Mouse (Mus musculus) neural tube, embryonic 15.5 days (tissue): ENCODE measurements around the gene Fndc1. TPM values are rescaled to one million over a fixed set of nuclear protein-coding genes. Genes with fewer than 3 reads are reported as not detected.

ENCODE experiments used
- ATAC-seq: fragments of 200-750 bp; cut with Nextera tagmentation; 2 replicates; pipeline ENCODE4 v1.8.0; 2017; ENCODE audit warnings: mild to moderate bottlenecking, moderate TSS enrichment, moderate library complexity; ENCODE audit not compliant: low FRiP score
- H3K27ac ChIP-seq: fragments of 300-500 bp; sonication (generic); replicated peaks from 2 replicates; pipeline ENCODE4 v1.5.1; 2015; ENCODE audit warnings: mild to moderate bottlenecking, inconsistent platforms
- H3K27me3 ChIP-seq: fragments of 300-500 bp; sonication (generic); replicated peaks from 2 replicates; pipeline ENCODE4 v1.6.1; 2015; ENCODE audit warnings: inconsistent platforms
- H3K36me3 ChIP-seq: fragments of 300-500 bp; sonication (generic); 2 replicates; pipeline ENCODE4 v1.6.1; 2015; ENCODE audit warnings: inconsistent platforms
- H3K4me1 ChIP-seq: fragments of 300-500 bp; sonication (generic); 2 replicates; pipeline ENCODE4 v1.6.1; 2015; ENCODE audit warnings: inconsistent platforms
- H3K4me2 ChIP-seq: fragments of 300-500 bp; sonication (generic); 2 replicates; pipeline ENCODE4 v1.6.1; 2015; ENCODE audit warnings: inconsistent platforms, mild to moderate bottlenecking, moderate library complexity
- H3K4me3 ChIP-seq: fragments of 300-500 bp; sonication (generic); replicated peaks from 2 replicates; pipeline ENCODE4 v1.5.1; 2015; ENCODE audit warnings: mild to moderate bottlenecking, inconsistent platforms
- H3K9ac ChIP-seq: fragments of 300-500 bp; sonication (generic); replicated peaks from 2 replicates; pipeline ENCODE4 v1.6.1; 2015; ENCODE audit warnings: mild to moderate bottlenecking, inconsistent platforms
- H3K9me3 ChIP-seq: fragments of 300-500 bp; sonication (generic); replicated peaks from 2 replicates; pipeline ENCODE4 v1.6.1; 2016; ENCODE audit warnings: inconsistent platforms
- WGBS: fragments of 180-500 bp; shearing (Covaris S2); methylation state at CpG from one replicate; pipeline ENCODE4 v1.1.7; 2015; ENCODE audit warnings: mixed read lengths; 5-methylcytosine and 5-hydroxymethylcytosine counted together
- polyA plus RNA-seq: library from polyadenylated mRNA; unstranded; fragments of >200 nt; fragmentation: Nextera tagmentation; extraction: Ambion mirVana; gene quantifications from 2 replicates; pipeline ENCODE4 v1.2.1, GENCODE M21; 2015

Fndc1 gene
- polyA plus RNA-seq, 1 experiment from 2014 or later = 13.8 TPM

DNA sequence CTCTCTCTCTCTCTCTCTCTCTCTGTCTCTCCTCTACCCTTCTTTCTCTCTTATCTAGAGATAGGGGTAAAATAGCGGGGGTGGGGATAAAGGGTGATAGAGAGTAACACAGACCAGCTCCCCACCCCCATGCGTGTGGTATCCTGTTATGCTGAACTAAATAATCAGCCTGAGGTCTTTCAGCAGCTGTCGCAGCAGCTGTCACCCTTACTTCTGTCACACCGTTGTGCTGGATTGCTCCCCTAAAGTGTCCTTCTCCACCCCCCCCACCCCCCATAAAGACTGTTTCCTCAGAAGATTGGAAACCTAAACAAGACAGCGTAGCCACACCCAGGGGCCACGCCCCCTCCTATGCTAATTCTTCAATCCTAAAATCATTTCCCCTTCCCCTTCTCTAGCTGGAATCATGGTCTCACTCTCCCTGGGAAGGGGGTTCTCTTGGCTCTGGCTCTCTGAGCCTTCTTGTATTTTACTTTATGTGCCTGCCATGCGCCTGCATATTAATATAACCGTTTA, 33.8 kb upstream of the Fndc1 start:
- Histone ChIP-seq H3K4me2 (no peak overlapping the region), H3K4me3 (no peak overlapping the region), H3K9me3 (no peaks in the 10 kb centered on the region), H3K27me3 (no peaks in the 10 kb centered on the region), H3K27ac (no peak overlapping the region), H3K9ac (no peak overlapping the region), H3K4me1 (no peaks in the 10 kb centered on the region), H3K36me3 (no peaks in the 10 kb centered on the region)
- WGBS = 62% methylated on average over 8 of the region's 8 CpGs
- ATAC-seq = no peak

DNA sequence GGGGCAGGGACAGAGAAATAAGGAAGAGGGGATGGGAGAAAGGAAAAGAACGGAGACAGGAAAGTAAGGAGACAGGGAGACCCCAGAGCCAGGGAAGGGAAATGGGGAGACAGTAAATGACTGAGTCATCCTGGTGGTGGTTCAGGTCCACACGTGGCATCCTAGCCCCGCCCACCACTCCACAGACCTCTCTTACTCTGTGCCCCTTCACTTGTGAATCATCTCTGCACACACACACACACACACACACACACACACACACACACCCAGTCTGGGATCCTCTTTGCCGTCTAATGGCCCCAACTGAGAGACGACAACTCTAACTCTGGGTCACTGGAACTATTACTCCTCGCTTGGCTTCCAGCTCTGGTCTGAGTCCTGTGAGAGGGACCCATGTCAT, 30.6 kb upstream of the Fndc1 start:
- no peak overlapping the region for H3K4me3 ChIP-seq
- H3K27me3 ChIP-seq = no peaks in the 10 kb centered on the region
- H3K9me3 ChIP-seq = no peaks in the 10 kb centered on the region
- H3K4me1 ChIP-seq = no peaks in the 10 kb centered on the region
- WGBS = 90% methylated on average over 6 of the region's 6 CpGs
- no peak for ATAC-seq
- H3K36me3 ChIP-seq = no peaks in the 10 kb centered on the region
- H3K27ac ChIP-seq = no peak overlapping the region
- no peak overlapping the region for H3K4me2 ChIP-seq
- H3K9ac ChIP-seq = no peak overlapping the region

DNA sequence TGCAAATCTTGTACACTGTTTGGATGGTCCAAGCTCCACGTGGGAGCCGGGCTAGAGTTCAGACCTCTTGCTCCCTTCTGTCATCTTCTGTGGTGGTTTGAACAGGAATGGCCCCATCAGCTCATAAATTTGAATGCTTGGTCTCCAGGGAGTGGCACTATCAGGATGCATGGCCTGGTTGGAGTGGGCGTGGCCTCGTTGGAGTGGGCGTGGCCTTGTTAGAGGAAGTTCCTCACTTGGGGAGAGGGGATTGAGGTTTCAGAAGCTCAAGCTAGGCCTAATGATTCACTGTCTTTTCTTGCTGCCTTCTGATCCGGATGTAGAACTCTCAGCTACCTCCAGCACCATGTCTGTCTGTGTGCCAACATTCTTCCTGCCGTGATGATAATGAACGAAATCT, 28.7 kb upstream of the Fndc1 start:
- Histone ChIP-seq H3K27me3 (no peaks in the 10 kb centered on the region), H3K9ac (no peak overlapping the region), H3K4me1 (no peaks in the 10 kb centered on the region), H3K27ac (no peak overlapping the region), H3K9me3 (no peaks in the 10 kb centered on the region), H3K4me3 (no peak overlapping the region), H3K36me3 (no peaks in the 10 kb centered on the region), H3K4me2 (no peak overlapping the region)
- WGBS = 73% methylated on average over 8 of the region's 8 CpGs
- ATAC-seq = no peak

DNA sequence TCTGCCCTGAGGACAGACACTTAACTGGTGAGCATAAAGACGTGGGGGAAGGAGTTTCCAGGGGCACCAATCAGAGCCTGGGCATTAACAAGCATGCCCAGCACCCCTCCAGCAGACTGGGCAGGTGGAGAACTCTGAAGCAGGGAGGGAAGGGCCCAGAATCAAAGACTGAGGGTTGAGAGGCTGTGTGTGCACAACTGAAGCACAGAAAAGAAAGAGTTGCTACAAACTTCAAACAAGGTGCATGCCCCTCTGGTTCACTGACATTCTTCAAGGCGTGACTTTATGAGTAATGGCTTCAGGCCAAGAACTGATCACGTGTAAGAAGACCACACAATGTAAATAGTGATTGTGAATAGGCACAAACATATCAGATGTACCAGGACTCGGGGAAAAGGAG, 24.9 kb upstream of the Fndc1 start:
- Histone ChIP-seq H3K36me3 (no peaks in the 10 kb centered on the region), H3K27ac (no peak overlapping the region), H3K4me1 (no peaks in the 10 kb centered on the region), H3K27me3 (no peaks in the 10 kb centered on the region), H3K9ac (no peak overlapping the region), H3K4me3 (no peak overlapping the region), H3K9me3 (no peaks in the 10 kb centered on the region), H3K4me2 (no peak overlapping the region)
- 49% methylated on average over 4 of the region's 4 CpGs for WGBS
- ATAC-seq = no peak

DNA sequence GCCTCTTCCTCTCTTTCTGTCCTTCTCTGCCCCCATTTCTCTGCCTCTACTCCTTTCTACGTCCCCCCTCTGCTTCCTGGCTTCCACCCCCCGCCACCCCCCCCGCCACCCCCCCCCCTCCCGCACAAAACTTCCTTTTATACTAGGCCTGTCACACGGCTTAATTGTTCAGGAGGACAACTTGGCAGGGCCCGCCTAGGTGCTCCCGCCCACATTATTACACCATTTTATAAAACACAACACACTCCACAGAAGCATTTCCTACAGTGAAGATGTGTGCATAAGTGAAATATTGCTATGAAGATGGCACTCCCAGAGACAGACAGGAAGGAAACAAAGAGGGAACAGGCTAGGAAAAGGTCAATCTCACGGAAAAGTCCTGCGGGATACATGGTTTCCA, 24.4 kb upstream of the Fndc1 start:
- Histone ChIP-seq H3K27me3 (no peaks in the 10 kb centered on the region), H3K27ac (no peak overlapping the region), H3K36me3 (no peaks in the 10 kb centered on the region), H3K4me2 (no peak overlapping the region), H3K4me3 (no peak overlapping the region), H3K4me1 (no peaks in the 10 kb centered on the region), H3K9ac (no peak overlapping the region), H3K9me3 (no peaks in the 10 kb centered on the region)
- ATAC-seq = no peak
- WGBS = 61% methylated on average over 8 of the region's 9 CpGs

DNA sequence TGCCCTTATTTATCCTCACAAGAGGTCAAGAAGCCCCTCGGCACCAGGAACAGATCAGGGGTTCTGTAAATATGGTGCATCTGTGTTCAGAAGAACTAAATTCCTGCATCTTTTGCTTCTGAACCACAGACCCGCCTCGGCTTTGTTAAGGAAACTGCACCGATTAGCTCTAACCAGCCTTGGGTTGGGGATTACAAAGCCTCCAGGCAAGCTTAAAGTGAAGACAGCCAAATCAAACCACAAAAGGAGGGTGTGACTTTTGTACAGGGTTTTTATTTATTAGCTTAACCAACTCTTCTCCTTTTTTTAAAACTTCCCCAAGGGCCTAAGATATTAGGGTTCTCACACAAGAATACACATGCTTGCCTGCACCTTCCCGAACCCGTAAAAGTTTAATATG, 23.1 kb upstream of the Fndc1 start:
- Histone ChIP-seq H3K36me3 (no peaks in the 10 kb centered on the region), H3K27ac (no peak overlapping the region), H3K4me2 (no peak overlapping the region), H3K4me3 (no peak overlapping the region), H3K9me3 (no peaks in the 10 kb centered on the region), H3K9ac (no peak overlapping the region), H3K27me3 (no peaks in the 10 kb centered on the region), H3K4me1 (no peaks in the 10 kb centered on the region)
- ATAC-seq = no peak
- WGBS = 80% methylated on average over 6 of the region's 6 CpGs

DNA sequence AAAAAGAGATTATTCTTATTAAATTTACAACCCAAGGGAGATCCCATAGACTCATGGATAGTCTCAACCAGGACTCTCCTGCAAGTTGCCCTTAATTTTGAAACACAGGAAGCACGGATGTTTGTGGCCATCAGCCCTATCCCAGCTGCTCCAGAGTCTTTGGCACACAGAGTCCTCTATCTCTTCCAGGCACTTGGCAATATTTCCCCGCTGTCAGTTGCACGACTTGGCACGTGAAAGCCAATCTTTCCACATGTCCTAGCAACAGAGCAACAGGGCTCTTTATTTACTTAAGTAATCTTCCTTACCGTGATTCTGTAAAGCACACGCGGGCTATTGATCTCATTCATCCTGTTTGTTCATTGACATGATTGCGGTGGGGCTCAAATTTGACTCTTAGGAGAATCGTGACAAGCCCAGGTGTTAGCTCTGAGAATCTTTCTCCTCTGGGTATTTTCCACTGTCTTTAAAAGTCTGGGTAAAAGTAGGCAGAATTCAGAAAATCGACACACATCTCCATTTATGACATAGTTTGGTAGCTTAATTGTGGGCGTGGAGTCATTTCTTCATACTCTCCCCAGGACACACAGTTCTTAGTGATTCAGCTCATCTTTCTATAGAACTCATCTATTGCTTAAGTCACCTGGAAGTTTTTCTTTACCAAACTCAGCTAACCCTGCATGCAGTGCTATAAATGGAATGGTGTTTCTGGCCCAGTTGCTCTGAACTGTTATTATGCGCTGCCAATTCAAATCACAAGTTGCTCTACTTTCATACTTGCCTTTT, 13.6 kb upstream of the Fndc1 start:
- Histone ChIP-seq H3K4me3 (no peak overlapping the region), H3K4me2 (no peak overlapping the region), H3K27ac (no peak overlapping the region), H3K4me1 (no peaks in the 10 kb centered on the region), H3K9me3 (no peaks in the 10 kb centered on the region), H3K36me3 (no peaks in the 10 kb centered on the region), H3K27me3 (no peaks in the 10 kb centered on the region), H3K9ac (no peak overlapping the region)
- no peak for ATAC-seq
- 77% methylated on average over 12 of the region's 12 CpGs for WGBS

DNA sequence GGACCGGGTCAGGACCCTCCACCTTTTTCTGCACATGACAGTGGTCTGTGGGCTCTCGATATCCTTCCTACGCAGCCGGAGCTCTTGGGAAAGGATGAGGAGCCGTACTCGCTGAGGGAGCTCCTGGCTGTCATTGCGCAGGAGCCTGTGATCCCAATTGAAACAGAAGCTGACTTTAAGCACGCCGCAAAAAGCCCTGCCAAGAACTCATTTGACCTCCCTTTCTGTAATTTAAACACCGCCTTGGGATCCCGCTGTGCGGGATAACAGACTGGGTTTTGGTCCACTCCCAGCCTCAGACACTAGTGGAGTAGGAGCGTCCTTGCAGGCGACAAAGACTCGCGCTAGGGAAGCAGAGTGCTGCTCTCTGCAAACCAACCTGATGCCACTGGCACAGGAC, 484 bp upstream of the Fndc1 start:
- Histone ChIP-seq H3K27me3 (peaks cover 36% of the 10 kb centered on the region), H3K27ac (no peak overlapping the region), H3K4me2 (peak overlapping the region; percentile 94), H3K4me1 (peaks cover 11% of the 10 kb centered on the region), H3K9ac (peak overlapping the region; percentile 63), H3K9me3 (no peaks in the 10 kb centered on the region), H3K4me3 (peak overlapping the region; percentile 61), H3K36me3 (no peaks in the 10 kb centered on the region)
- 6% methylated on average over 16 of the region's 16 CpGs for WGBS
- ATAC-seq = 0 out of 2 replicates have a peak, but pooled peaks have one; percentile 55

DNA sequence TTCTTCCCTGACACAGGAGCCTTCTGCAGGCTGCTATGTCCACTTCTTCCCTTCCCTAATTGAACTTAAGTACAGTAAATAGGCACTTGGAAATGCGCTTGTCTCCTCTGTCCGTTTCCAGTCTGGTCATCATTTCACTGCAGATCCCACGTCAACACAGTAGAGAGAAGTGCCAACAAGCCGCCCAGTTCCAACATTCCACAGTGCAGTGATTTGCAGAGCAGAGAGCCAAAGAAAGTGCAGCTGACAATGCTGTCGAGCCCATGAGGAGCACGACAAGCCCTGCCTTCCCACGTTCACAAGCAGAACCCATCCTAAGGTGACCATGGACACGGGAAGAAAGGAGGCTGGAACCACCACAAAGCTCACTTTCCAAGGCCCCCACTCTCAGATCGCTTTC, 1.7 kb downstream of the Fndc1 start:
- Histone ChIP-seq H3K4me2 (no peak overlapping the region; the same call in 1 of the 2 replicates), H3K4me3 (no peak overlapping the region), H3K27me3 (peaks cover 39% of the 10 kb centered on the region), H3K9me3 (no peaks in the 10 kb centered on the region), H3K9ac (no peak overlapping the region), H3K4me1 (peaks cover 11% of the 10 kb centered on the region), H3K36me3 (no peaks in the 10 kb centered on the region), H3K27ac (no peak overlapping the region)
- ATAC-seq = no peak
- 68% methylated on average over 9 of the region's 9 CpGs for WGBS

DNA sequence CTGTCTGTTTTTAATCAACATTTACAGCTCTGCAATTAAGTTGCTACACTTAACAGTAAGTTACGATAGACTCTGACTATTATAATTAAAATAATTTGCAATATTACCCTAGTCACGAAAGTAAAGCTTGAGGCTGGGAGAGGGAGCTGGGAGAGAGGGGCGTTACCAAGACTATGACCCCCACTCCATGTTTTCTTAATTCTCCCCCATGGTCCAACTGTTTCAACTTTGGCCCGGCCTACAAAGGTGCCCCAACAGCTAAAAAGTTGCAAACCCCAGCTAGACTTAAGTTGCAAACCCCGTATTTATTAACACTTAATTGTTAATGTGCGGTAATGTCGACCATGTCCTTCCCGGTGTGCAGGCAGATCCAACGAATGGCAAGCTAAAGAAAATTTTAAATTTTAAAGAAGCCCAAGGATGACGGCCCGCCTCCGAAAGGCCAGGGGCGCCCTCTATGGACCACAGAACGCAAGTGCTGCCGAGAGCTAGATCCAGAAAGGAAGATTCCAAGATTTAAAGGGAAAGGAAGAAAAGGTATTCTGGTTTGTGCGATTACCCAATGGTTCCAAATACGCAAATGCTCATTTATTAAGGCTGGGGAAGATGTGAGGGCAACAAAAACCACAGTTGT, 5.4 kb downstream of the Fndc1 start:
- peaks cover 23% of the 10 kb centered on the region for H3K27me3 ChIP-seq
- no peak for ATAC-seq
- no peak overlapping the region for H3K9ac ChIP-seq
- no peak overlapping the region for H3K27ac ChIP-seq
- no peaks in the 10 kb centered on the region for H3K36me3 ChIP-seq
- no peak overlapping the region for H3K4me2 ChIP-seq
- peaks cover 5% of the 10 kb centered on the region; the same call in 1 of the 2 replicates for H3K4me1 ChIP-seq
- 34% methylated on average over 17 of the region's 17 CpGs for WGBS
- no peaks in the 10 kb centered on the region for H3K9me3 ChIP-seq
- H3K4me3 ChIP-seq = no peak overlapping the region

DNA sequence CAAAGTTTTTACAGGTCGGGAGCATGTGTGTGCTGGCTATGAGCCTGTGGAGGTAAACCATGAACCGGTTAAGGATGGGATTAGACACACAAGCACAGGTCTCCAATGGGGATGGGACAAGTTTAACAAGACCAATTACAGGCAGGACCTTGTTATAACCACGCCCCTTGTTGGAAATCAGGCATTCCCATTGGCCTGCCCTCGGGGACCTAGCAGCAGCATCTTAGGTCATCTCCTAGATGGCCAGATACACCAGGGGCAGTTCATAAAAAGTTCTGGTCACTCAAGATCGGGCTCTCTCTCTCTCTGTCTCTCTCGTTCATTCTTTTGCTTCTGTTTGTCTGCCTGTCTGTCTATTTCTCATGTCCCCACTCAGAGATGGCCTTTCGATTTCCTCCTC, 6.9 kb downstream of the Fndc1 start:
- ATAC-seq = no peak
- Histone ChIP-seq H3K4me2 (no peak overlapping the region), H3K9me3 (no peaks in the 10 kb centered on the region), H3K27me3 (peaks cover 10% of the 10 kb centered on the region), H3K9ac (no peak overlapping the region), H3K27ac (no peak overlapping the region), H3K4me3 (no peak overlapping the region), H3K36me3 (no peaks in the 10 kb centered on the region), H3K4me1 (peaks cover 6% of the 10 kb centered on the region; the same call in 1 of the 2 replicates)
- 85% methylated on average over 7 of the region's 7 CpGs for WGBS

DNA sequence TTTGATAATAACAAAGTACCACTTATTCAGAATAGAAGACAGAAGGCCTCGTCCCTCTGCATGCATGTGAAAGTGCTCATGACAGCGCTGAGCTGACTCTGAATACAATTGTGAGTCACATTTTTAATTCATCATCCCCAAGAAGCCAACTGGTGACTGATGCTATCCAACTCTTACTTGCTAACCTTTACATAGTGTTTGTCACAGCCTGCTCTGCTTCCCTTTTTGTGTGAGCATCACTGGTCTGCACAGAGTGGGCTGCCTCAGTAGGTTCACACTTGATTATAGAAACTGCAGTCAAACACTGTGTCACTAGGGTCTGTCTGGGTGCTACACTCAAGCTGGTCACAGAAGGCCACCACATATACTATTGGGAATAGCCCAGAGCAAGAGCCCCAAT, 10.5 kb downstream of the Fndc1 start:
- no peak for ATAC-seq
- no peak overlapping the region for H3K4me3 ChIP-seq
- peaks cover 6% of the 10 kb centered on the region; the same call in 1 of the 2 replicates for H3K4me1 ChIP-seq
- H3K9ac ChIP-seq = no peak overlapping the region
- 80% methylated on average over 2 of the region's 2 CpGs for WGBS
- H3K9me3 ChIP-seq = no peaks in the 10 kb centered on the region
- no peaks in the 10 kb centered on the region for H3K27me3 ChIP-seq
- H3K27ac ChIP-seq = peak overlapping the region; percentile 23; the same call in 1 of the 2 replicates
- no peaks in the 10 kb centered on the region for H3K36me3 ChIP-seq
- H3K4me2 ChIP-seq = no peak overlapping the region
